Mouse (Mus musculus) midbrain, embryonic 16.5 days (tissue): ENCODE measurements around the gene Fibp. TPM values are rescaled to one million over a fixed set of nuclear protein-coding genes. Genes with fewer than 3 reads are reported as not detected.

ENCODE experiments used
- ATAC-seq: fragments of 200-750 bp; cut with Nextera tagmentation; 2 replicates; pipeline ENCODE4 v1.8.0; 2017; ENCODE audit warnings: moderate TSS enrichment
- H3K27ac ChIP-seq: fragments of 300-500 bp; sonication (generic); 2 replicates; pipeline ENCODE4 v1.5.1; 2014; ENCODE audit warnings: mild to moderate bottlenecking, low read length, mixed read lengths
- H3K27me3 ChIP-seq: fragments of 300-500 bp; sonication (generic); 2 replicates; pipeline ENCODE4 v1.6.1; 2014; ENCODE audit warnings: low read depth, low read length, mixed read lengths; ENCODE audit not compliant: control insufficient read depth, insufficient read depth
- H3K36me3 ChIP-seq: fragments of 300-500 bp; sonication (generic); 2 replicates; pipeline ENCODE4 v1.6.1; 2014; ENCODE audit warnings: mild to moderate bottlenecking, low read length, moderate library complexity, mixed read lengths; ENCODE audit not compliant: control insufficient read depth, insufficient read depth
- H3K4me1 ChIP-seq: fragments of 300-500 bp; sonication (generic); 2 replicates; pipeline ENCODE4 v1.6.1; 2014; ENCODE audit warnings: mild to moderate bottlenecking, low read length, mixed read lengths; ENCODE audit not compliant: control insufficient read depth, insufficient read depth
- H3K4me2 ChIP-seq: fragments of 300-500 bp; sonication (generic); 2 replicates; pipeline ENCODE4 v1.6.1; 2014; ENCODE audit warnings: mild to moderate bottlenecking, low read length, mixed read lengths
- H3K4me3 ChIP-seq: fragments of 300-500 bp; sonication (generic); 2 replicates; pipeline ENCODE4 v1.5.1; 2014; ENCODE audit warnings: low read depth, mild to moderate bottlenecking, low read length, moderate library complexity, mixed read lengths
- H3K9ac ChIP-seq: fragments of 300-500 bp; sonication (generic); 2 replicates; pipeline ENCODE4 v1.6.1; 2014; ENCODE audit warnings: low read depth, low read length, mixed read lengths
- H3K9me3 ChIP-seq: fragments of 300-500 bp; sonication (generic); replicated peaks from 2 replicates; pipeline ENCODE4 v1.6.1; 2014; ENCODE audit warnings: mild to moderate bottlenecking, low read length, mixed read lengths; ENCODE audit not compliant: control insufficient read depth, poor library complexity, severe bottlenecking
- WGBS: fragments of 180-500 bp; shearing (Covaris S2); extraction: QIAGEN DNeasy Blood & Tissue Kit; methylation state at CpG from one replicate; pipeline ENCODE4 v1.1.7; 2014; 5-methylcytosine and 5-hydroxymethylcytosine counted together
- polyA plus RNA-seq: library from polyadenylated mRNA; unstranded; fragments of >200 nt; fragmentation: Nextera tagmentation; extraction: Ambion mirVana; gene quantifications from 2 replicates; pipeline ENCODE4 v1.2.1, GENCODE M21; 2015

The Fibp gene
- polyA plus RNA-seq, 1 experiment from 2014 or later, result 178 TPM

GRCm38 (mm10) chr19:5447515-5448353, 12.7 kb upstream of the Fibp start, which contains the start of gene Fosl1:
Fosl1 (plus strand) TSS chr19:5447547.
- Histone ChIP-seq H3K27ac (no peak within 1 kb of the TSS), H3K4me1 (peaks cover 5% of the 10 kb centered on the region; the same call in 1 of the 2 replicates), H3K4me3 (peak within 1 kb of the TSS; percentile 56), H3K36me3 (no peaks in the 10 kb centered on the region), H3K9ac (peak within 1 kb of the TSS; percentile 33), H3K9me3 (no peaks in the 10 kb centered on the region), H3K27me3 (peaks cover 45% of the 10 kb centered on the region), H3K4me2 (peak within 1 kb of the TSS; percentile 72)
- ATAC-seq, result peak; percentile 63
- WGBS, result under 1% methylated on average over 70 of the region's 70 CpGs

- ATAC-seq, result peak; percentile 38; the same call in 1 of the 2 replicates
- peak overlapping the region; percentile 56 for H3K4me3 ChIP-seq
- peak overlapping the region; percentile 33 for H3K9ac ChIP-seq
- peaks cover 5% of the 10 kb centered on the region; the same call in 1 of the 2 replicates for H3K4me1 ChIP-seq
- peak overlapping the region; percentile 72 for H3K4me2 ChIP-seq
- peaks cover 45% of the 10 kb centered on the region for H3K27me3 ChIP-seq
- H3K9me3 ChIP-seq, result no peaks in the 10 kb centered on the region
- no peak overlapping the region for H3K27ac ChIP-seq
- no peaks in the 10 kb centered on the region for H3K36me3 ChIP-seq
- WGBS, result 8% methylated on average over 36 of the region's 36 CpGs
These were observed 11.9 kb upstream of the Fibp start for GRCm38 (mm10) chr19:5448354-5449150.

GRCm38 (mm10) chr19:5449673-5450072, 10.7 kb upstream of the Fibp start:
- ATAC-seq, result no peak
- no peaks in the 10 kb centered on the region for H3K9me3 ChIP-seq
- no peaks in the 10 kb centered on the region for H3K36me3 ChIP-seq
- H3K27ac ChIP-seq, result no peak overlapping the region
- H3K4me3 ChIP-seq, result no peak overlapping the region
- peaks cover 45% of the 10 kb centered on the region for H3K27me3 ChIP-seq
- H3K4me1 ChIP-seq, result peaks cover 6% of the 10 kb centered on the region; the same call in 1 of the 2 replicates
- H3K4me2 ChIP-seq, result no peak overlapping the region
- no peak overlapping the region for H3K9ac ChIP-seq
- WGBS, result 85% methylated on average over 3 of the region's 3 CpGs

GRCm38 (mm10) chr19:5451766-5452165, 8.6 kb upstream of the Fibp start:
- no peak overlapping the region for H3K9ac ChIP-seq
- H3K9me3 ChIP-seq, result no peaks in the 10 kb centered on the region
- H3K27me3 ChIP-seq, result peaks cover 33% of the 10 kb centered on the region
- 83% methylated on average over 6 of the region's 6 CpGs for WGBS
- H3K4me3 ChIP-seq, result no peak overlapping the region
- no peaks in the 10 kb centered on the region for H3K36me3 ChIP-seq
- peaks cover 25% of the 10 kb centered on the region for H3K4me1 ChIP-seq
- no peak for ATAC-seq
- H3K4me2 ChIP-seq, result no peak overlapping the region
- no peak overlapping the region for H3K27ac ChIP-seq

GRCm38 (mm10) chr19:5455037-5455436, 5.4 kb upstream of the Fibp start:
- peaks cover 4% of the 10 kb centered on the region; the same call in 1 of the 2 replicates for H3K27me3 ChIP-seq
- no peak overlapping the region for H3K27ac ChIP-seq
- peak overlapping the region; percentile 13 for H3K9ac ChIP-seq
- ATAC-seq, result no peak
- no peak overlapping the region for H3K4me3 ChIP-seq
- no peaks in the 10 kb centered on the region for H3K36me3 ChIP-seq
- no peaks in the 10 kb centered on the region for H3K9me3 ChIP-seq
- H3K4me1 ChIP-seq, result peaks cover 30% of the 10 kb centered on the region
- H3K4me2 ChIP-seq, result peak overlapping the region; percentile 98
- WGBS, result 84% methylated on average over 12 of the region's 12 CpGs

- no peaks in the 10 kb centered on the region for H3K9me3 ChIP-seq
- WGBS, result 50% methylated on average over 8 of the region's 8 CpGs
- no peaks in the 10 kb centered on the region; the same call in 1 of the 2 replicates for H3K27me3 ChIP-seq
- H3K27ac ChIP-seq, result peak overlapping the region; percentile 98; the same call in 1 of the 2 replicates
- H3K36me3 ChIP-seq, result no peaks in the 10 kb centered on the region
- peak overlapping the region; percentile 82 for H3K4me3 ChIP-seq
- peak overlapping the region; percentile 98 for H3K4me2 ChIP-seq
- no peak for ATAC-seq
- H3K9ac ChIP-seq, result peak overlapping the region; percentile 95
- H3K4me1 ChIP-seq, result peaks cover 31% of the 10 kb centered on the region
These were observed 4.8 kb upstream of the Fibp start for GRCm38 (mm10) chr19:5455568-5455967.

- Histone ChIP-seq H3K27ac (peak overlapping the region; percentile 98), H3K4me2 (peak overlapping the region; percentile 98), H3K4me1 (peaks cover 36% of the 10 kb centered on the region), H3K9me3 (no peaks in the 10 kb centered on the region), H3K36me3 (no peaks in the 10 kb centered on the region), H3K9ac (peak overlapping the region; percentile 95), H3K4me3 (peak overlapping the region; percentile 82), H3K27me3 (no peaks in the 10 kb centered on the region)
- 5% methylated on average over 26 of the region's 26 CpGs for WGBS
- no peak; the same call in 1 of the 2 replicates for ATAC-seq
These were observed 4.0 kb upstream of the Fibp start for GRCm38 (mm10) chr19:5456241-5456921.

GRCm38 (mm10) chr19:5456922-5457745, 3.3 kb upstream of the Fibp start:
- Histone ChIP-seq H3K4me2 (peak overlapping the region; percentile 98), H3K36me3 (no peaks in the 10 kb centered on the region), H3K9me3 (no peaks in the 10 kb centered on the region), H3K4me1 (peaks cover 39% of the 10 kb centered on the region), H3K9ac (peak overlapping the region; percentile 95), H3K4me3 (peak overlapping the region; percentile 82), H3K27ac (peak overlapping the region; percentile 98), H3K27me3 (no peaks in the 10 kb centered on the region)
- peak; percentile 94 for ATAC-seq
- WGBS, result 0% methylated on average over 69 of the region's 70 CpGs
